Mouse (Mus musculus) retina, embryonic 14.5 days (tissue): ENCODE results near the gene Dph2.

Experiments used
- DNase-seq: peaks from one replicate; pipeline ENCODE4 v3.0.0-alpha.2; 2015; ENCODE audit warnings: low spot score

Dph2 gene

GRCm38 (mm10) chr4:117871787-117872186, 20.0 kb downstream of the Dph2 start:
- no peak for DNase-seq

GRCm38 (mm10) chr4:117870437-117870836, 21.4 kb downstream of the Dph2 start:
- no peak for DNase-seq

GRCm38 (mm10) chr4:117869317-117869716, 22.5 kb downstream of the Dph2 start:
- DNase-seq, result no peak

- DNase-seq, result peak; percentile 81
Measured at GRCm38 (mm10) chr4:117867823-117868222, 24.0 kb downstream of the Dph2 start.

- DNase-seq, result no peak
Measured at GRCm38 (mm10) chr4:117867000-117867399, 24.8 kb downstream of the Dph2 start.

- DNase-seq, result no peak
Measured at GRCm38 (mm10) chr4:117866083-117866482, 25.7 kb downstream of the Dph2 start.

GRCm38 (mm10) chr4:117862823-117863222, 29.0 kb downstream of the Dph2 start:
- DNase-seq, result peak; percentile 59

GRCm38 (mm10) chr4:117860570-117860969, 31.3 kb downstream of the Dph2 start:
- no peak for DNase-seq

- peak; percentile 67 for DNase-seq
Measured at GRCm38 (mm10) chr4:117858794-117859193, 33.0 kb downstream of the Dph2 start.

GRCm38 (mm10) chr4:117855146-117855545, 36.7 kb downstream of the Dph2 start:
- no peak for DNase-seq

- DNase-seq, result no peak
Measured at GRCm38 (mm10) chr4:117852152-117852868, 39.5 kb downstream of the Dph2 start.

GRCm38 (mm10) chr4:117850871-117851270, 41.0 kb downstream of the Dph2 start:
- no peak for DNase-seq

GRCm38 (mm10) chr4:117850176-117850575, 41.7 kb downstream of the Dph2 start:
- no peak for DNase-seq

- DNase-seq, result no peak
Measured at GRCm38 (mm10) chr4:117849506-117849905, 42.3 kb downstream of the Dph2 start.

- peak; percentile 46 for DNase-seq
Measured at GRCm38 (mm10) chr4:117849063-117849462, 42.8 kb downstream of the Dph2 start.

- DNase-seq, result peak; percentile 79
Measured at GRCm38 (mm10) chr4:117847011-117847410, 44.8 kb downstream of the Dph2 start.

GRCm38 (mm10) chr4:117846261-117846660, 45.6 kb downstream of the Dph2 start:
- DNase-seq, result no peak

- DNase-seq, result peak; percentile 38
Measured at GRCm38 (mm10) chr4:117845316-117845715, 46.5 kb downstream of the Dph2 start.

GRCm38 (mm10) chr4:117844467-117844866, 47.4 kb downstream of the Dph2 start:
- DNase-seq, result no peak

- no peak for DNase-seq
Measured at GRCm38 (mm10) chr4:117843101-117843500, 48.7 kb downstream of the Dph2 start.

GRCm38 (mm10) chr4:117841566-117841965, 50.3 kb downstream of the Dph2 start:
- DNase-seq, result no peak

GRCm38 (mm10) chr4:117840821-117841220, 51.0 kb downstream of the Dph2 start:
- DNase-seq, result no peak

- no peak for DNase-seq
Measured at GRCm38 (mm10) chr4:117839366-117839765, 52.5 kb downstream of the Dph2 start.
